Mouse (Mus musculus): Measurements from ENCODE around the gene Phf14.

DNA sequence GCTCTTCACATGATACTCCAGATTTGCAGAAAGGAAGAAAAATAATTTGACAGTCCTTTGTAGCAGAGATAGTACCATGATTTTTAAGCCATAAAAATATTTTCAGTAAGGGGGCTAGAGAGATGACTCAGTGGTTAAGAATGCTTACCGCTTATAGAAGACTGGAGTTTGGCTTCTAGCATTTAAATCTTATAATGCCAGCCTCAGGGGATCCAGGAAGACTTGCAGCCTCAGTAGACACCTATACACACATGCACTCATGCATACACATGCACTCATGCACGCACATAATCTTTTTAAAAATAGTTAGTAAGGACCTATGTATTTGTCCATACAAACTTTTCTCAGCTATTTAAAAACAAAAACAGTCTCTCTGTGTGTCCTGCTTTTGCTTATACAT, 174.5 kb downstream of the Phf14 start:
- TF ChIP-seq CTCF (IDR thresholded peaks at IDR 0.05; ENCODE audit: low read depth, low read length) (no peak), POLR2A (IDR thresholded peaks at IDR 0.05; ENCODE audit: insufficient read depth, low read length) (no peak), EP300 (IDR thresholded peaks at IDR 0.05; ENCODE audit: insufficient read depth, low read depth, low read length) (no peak)
